Mouse (Mus musculus) ES-CJ7 (cell line): ENCODE measurements around the gene Ano4.

Experiments
- DNase-seq: peaks from one replicate; pipeline ENCODE4 v3.0.0; 2011; ENCODE audit warnings: low read depth, low spot score

The Ano4 gene

DNA sequence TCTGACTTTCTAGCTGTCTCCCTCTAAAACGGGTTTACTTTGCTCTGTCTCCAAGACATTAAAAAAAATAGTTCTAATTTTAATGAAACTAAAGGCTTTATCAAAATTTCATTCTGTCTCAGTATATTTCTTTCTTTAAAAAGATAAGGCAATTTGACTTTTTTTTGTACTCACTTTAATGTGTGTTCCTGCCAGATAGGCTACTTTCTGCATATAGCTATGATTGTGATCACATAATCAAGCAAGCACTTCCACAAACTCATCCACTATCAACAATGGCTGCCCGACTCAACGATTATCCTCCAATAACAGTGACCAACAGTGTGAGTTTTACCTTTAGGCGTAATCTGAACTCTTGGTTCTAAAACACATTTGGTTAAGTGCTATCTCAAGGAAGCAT lies 55.3 kb downstream of the Ano4 start:
- DNase-seq = no peak

DNA sequence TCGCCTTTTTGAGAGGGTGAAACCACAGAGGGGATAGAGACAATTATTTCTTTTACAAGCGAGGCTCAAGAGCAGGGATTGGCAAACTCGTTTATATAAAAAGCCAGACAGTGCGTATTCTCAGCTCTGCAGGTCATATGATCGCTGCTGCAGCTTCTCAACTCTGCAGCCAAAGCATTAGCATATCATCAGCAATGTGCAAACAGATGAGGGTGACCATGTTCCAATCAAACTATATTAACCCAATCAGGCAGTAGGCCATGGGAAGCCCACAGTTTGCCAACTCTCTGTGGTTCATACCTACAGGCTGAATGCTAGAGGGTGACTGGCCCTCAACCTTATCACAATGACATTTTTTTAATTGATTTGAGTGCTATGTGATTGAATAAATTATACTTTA lies 64.2 kb downstream of the Ano4 start:
- no peak for DNase-seq

DNA sequence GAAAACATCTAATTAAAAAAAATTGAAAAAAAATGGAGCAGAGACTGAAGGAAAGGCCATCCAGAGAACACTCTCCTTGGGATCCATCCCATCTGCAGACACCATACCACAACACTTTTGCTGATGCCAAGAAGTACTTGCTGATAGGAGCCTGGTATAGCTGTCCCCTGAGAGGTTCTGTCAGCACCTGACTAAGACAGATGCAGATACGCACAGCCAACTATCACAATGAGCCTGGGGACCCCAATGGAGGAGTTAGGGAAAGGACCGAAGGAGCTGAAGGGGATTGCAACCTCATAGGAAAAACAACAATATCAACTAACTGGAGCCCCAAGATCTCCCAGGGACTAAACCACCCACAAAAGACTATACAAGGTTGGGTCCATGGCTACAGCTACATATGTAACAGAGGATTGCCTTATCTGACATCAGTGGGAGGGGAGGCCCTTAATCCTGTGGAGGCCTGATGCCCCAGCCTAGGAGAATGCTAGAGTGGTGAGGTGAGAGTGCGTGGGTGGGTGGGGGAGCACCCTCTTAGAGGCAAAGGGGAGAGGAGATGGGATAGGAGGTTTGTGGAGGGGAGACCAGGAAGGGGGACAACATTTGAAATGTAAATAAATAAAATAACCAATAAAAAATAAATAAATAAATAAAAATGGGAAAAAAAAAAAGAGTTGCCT lies 71.4 kb downstream of the Ano4 start:
- no peak for DNase-seq

DNA sequence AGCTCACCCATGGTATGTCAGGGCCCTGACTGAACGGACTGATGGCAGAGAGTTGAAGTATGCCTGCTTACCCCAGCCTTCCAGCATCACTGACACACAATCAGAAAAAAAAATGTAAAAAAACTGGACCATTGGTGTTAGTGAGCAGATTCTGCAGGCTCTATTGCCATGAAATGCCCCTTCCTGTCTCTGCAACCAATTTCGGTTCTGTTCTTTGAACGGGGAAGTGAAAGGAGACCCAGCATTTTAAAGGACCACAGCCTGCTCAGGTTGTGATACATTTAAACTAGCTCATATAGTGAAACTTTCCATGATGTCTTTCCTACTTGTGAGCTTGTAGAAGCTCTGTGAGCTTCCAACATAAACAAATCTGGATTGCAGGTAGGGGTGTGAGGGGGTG lies 77.2 kb downstream of the Ano4 start:
- DNase-seq = no peak

DNA sequence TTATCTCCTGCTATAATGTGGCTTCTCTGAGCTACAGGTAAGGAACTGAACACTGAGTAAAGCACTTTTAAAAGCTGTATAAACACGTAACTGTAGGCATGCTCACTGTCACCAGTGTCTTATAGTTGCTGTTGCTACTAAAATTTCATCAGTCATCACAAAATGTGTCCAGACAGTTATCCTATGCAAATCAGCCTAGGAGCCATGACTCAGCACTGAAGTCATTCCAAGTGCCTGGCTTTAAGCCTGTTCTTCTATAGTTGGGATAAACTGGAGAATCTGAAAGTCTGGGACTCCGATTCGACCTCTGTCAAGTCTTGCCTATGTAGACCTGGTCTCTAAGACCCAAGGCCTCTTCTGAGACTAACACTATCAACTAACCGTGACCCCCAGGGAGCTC lies 81.2 kb downstream of the Ano4 start:
- no peak for DNase-seq

DNA sequence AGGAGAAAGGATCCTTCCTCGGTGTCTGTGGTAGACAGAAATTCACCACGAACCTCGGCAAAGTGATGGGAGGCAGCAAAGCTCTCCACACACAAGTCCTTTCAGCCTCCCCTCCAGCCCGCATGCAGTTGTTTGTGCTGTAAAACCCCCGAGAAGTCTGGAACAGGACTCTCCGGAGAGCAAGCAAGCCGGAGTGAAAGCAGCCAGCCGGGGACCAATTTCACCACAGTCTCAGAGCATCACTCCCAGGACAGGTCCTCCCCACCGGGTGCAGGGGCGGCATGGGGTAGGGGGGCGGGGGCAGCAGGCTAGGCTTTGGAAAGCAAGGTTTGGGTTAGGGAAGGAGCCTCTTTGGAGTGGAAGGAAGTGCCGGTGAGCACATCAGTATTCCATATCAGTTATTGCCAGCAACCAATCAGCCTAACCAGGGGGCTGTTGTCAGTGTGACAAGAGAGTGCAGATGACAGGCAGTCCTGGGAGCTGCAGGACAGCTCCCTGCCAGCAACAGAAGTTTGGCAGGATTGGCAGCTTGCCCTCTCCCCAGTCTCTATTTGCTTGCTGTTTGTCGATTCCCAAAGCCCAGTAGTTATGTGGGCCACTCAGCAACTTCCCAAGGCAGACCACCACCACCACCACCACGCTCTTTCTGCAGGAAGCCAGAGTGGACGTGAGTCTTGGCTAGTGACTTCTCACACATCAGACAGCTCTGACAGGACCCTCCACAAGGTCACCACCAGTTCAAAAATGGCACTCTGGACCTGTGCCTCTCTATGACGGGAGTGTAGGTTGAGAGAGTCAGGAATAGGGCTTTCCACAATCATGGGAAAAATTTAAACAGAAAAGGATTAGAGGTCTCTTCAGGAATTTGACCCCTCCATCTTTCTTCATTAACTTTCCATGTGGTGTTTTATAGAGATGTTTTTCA lies 86.8 kb downstream of the Ano4 start:
- peak; percentile 34 for DNase-seq

DNA sequence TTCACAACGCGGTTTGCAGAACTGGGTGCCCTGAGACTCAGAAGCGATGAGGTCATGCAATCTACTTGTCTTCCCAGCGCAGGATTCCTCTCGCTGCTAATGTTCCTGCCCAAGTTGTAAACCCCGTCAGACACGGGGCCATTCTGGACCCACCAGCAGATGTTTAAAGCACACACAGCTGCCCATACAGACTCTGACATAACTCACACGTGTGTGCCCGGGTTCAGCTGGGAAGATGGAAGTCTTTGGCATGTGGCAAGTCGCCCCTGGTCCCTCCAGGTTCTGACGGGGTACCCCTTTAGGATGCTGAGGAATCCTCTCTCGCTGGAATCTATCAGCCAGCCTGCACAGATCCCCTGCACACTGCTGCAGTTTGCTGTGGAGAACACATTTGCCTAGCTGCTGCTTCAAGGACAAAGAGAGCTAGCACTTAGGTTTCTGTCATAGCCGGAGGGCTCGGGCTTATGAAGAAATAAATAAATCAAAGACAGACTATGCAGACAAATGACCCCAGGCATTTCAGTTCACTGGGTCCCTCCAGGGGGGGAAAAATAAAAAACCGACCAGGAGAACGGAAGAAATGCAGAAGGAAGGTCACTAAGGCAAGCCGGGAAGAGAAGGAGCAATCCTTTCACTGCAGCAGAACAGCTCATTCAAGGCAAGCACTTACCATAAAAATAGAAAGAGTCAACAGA lies 87.7 kb downstream of the Ano4 start:
- peak; percentile 5 for DNase-seq

DNA sequence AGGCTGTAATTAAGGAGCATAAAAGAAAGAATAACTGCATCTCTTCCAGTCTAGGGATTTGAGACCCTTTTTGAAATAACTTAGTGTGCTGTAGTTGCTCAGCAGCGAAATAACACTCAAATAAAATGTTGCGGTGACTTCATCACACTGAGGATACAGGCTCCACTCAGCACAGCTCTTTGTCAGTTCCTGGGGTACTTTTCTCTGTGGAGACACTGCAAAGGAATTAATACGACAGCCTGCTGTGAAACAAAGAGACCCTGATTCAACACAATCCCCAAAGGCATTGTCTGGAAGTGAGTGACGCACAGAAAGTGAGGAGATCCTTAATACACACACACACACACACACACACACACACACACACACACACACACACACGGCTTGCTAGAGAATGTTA lies 89.8 kb downstream of the Ano4 start:
- DNase-seq = no peak

DNA sequence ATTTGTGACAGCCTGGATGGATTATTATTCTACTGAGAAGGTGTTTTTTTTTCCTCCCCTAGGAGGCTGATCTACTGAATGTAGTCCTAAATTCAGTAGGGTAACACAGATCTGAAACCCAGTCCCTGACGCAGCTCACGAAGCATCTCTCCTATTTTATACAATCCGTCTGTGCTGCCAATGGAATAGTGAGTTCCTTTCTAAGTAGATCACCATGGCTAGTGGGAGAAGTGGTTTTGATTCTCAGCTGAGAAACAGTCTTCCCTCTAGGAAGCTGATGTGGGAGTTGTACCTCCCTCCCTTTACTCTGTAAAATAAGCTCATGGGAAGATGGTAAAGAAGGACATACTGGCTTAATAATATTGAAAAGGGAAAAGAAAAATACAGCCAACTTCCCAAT lies 90.8 kb downstream of the Ano4 start:
- no peak for DNase-seq

DNA sequence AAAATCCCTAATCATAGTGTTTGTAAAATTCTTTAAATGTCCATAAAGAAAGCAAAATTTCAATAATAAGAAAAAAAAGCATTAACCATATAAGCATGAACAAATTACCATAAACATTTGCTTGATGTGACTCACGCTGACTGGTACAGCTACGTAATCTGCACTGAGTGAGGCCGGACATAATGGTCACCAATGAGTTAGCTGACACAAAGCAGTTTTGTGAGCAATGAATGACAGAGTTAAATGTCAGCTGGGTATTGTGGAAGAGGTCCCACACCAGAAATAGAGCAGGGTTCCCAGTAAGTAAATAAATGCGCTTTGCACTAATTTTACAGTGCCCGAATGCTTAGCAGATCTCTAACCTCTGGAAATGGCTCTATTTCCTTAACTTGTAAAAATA lies 91.9 kb downstream of the Ano4 start:
- DNase-seq = no peak

DNA sequence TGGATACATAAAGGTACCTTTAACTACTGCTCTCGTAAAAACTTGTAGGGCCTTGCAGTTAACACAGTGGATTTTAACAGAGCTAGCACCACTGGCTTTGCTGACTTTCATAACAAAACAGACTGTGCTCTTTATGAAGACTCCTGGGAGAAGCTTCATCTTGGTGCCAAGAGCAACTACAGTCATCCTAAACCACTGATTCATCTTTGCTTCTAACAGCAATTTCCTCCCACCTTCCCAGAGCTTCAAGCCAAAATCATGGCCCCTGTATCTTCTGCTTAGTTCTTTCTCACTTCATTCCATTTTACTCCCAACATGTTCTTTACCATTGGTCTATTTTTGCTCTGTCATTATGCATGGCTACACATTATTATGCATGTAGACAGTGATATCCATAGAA lies 100.8 kb downstream of the Ano4 start:
- DNase-seq = no peak

DNA sequence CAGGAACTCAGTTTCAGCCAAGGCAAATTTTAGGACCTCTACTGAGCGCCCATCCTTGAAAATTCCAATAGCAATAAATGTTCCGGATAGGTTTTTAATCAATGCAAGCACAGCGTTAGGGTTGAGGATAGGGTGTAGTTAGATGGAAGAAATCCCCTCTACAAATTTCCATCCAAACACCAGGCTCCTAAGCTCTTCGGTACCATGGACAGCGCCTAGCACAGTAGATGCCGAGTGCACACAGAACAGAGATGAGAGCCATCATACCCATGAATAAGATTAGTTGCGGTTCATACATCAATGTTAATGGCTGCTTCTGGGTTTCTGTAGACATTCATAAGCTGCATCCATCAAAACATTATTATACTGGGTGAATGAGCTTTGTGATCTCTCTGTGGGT lies 120.0 kb downstream of the Ano4 start:
- peak; percentile 67 for DNase-seq

DNA sequence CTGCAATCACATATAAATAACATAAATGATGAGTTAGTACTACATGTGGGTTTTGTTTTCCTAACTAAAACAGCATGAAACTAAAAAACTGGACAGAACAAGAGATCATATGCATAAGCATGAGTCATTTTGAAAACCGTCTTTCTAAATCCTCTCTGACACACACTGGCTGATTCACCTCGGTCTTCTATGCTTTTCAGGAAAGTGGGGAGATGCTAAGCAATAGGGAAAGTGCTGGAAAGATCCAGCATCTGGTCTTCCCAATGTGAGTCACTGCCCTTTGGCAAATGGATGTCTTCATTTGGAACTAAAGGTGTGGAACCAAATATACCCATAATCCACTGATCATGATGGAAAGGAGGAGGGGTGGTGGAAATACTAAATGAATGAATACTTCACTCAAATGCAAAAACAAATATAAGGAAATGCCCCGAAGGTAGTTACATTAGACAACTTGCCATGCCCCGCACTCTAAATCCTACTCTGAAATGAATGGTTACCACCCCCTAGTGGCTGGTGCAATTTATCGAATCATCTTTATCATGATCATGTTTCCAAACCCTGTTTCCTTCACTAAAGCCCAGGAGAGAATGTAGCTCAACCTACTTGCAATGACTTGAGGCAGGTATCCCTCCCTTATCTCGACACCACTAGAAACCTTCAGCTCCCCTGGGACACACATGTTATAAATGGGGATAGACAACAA lies 122.1 kb downstream of the Ano4 start:
- peak; percentile 5 for DNase-seq

DNA sequence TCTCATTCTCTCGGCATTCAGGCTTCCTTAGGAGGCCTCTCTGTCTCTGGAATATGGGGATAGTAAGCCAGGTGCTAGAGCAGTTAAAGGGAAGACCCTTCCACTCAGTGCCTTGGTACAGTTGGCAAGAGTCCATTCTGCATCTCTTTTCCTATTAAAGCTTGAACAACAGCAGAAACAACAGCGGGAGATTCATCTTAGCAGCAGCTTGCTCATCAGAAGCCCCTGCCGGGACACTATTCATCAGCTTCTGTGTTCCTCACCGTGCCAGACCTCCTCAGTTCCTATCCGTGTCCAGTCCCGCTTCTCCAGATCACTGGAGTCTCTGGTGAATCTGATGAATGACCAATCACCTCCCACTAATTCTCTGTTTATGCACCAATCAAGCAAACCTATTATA lies 128.5 kb downstream of the Ano4 start:
- DNase-seq = no peak

DNA sequence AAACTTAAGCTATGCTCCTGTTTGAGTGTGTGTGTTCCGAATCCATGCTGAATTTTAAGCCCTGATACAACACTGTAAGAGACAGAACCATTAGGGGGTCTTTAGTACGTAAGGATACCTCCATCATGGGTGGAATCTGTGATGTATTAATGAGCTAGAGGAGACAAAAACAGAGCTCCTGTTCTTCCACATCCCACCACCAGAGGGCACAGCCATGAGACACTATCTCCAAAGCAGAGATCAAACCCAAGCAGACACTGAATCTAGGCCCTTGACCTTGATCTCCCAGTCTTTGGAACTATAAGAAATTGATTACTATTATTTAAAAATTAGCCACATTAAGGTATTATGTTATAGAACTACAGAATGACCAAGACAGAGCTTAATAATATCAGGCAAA lies 138.7 kb downstream of the Ano4 start:
- peak; percentile 49 for DNase-seq

DNA sequence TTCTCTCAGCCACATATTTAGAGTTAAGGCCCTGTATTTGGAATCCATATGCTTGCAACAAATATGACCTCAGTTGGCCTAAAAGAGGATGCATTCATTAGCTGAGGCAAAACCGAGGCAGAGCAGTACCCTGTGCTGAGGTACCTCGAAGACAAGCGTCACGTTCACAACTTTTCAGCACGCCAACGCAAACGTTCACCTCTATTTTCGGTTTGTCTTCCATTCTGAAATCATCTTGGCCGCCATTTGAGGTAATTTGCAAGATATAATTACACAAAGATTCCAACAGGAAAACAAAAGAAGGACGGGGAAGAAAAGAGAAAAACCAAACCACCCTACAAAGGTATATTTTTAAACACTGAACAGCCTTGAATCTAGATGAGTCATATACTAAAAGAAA lies 148.1 kb downstream of the Ano4 start:
- no peak for DNase-seq

DNA sequence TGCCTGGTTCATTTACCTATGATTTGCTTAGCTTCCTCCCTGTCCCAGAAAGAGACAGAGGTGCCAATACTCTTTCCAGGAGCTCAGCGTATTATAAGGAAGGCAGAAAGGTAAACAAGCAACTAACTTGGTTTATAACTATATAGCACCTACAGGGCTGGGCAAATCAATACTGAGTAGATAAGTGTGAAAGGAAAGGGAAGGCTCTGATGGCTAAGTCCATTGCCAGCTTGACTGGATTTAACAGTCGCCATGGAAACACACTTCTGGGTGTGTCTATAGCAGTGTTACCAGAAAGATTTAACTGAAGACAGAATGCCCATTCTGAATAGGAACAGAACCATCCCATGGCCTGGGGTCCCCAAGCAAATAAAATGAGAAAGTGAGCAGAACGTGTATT lies 149.5 kb downstream of the Ano4 start:
- no peak for DNase-seq

DNA sequence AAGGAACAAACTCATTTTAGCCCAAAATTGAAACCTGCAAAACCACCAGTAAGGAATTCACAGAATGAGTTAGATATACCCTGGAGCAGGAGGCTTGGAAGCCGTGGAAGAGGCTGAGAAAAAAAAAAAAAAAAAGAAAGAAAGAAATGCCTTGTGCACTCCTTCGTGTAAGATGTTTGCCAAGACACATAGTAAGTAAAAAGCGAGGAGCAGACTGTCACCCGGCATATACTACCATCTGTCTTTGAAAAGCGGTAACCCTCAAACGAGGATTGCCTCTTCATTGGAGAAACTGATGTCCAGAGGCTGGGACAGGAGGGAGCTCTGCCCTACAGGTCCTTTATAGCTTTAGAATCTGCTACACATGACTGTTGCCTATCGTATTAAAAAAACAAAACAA lies 150.1 kb downstream of the Ano4 start:
- DNase-seq = no peak

DNA sequence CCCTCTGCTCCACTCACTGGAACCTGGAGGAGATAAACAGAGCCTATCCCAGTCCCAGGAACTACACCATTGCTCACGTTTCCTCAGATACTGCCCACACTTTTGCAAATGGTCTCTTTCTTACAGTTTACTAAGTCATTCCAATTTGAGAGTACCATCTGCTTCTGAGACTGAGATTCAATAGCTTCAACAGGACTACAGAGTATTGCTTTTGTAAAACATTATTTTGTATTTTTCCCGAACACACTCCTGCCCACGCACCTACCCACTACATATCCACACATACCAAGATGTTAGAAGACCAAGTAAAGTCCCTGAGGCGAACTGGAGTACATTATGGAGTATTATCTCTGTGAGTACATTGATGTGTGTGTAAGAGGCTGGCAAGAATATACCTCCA lies 166.6 kb downstream of the Ano4 start:
- DNase-seq = no peak

DNA sequence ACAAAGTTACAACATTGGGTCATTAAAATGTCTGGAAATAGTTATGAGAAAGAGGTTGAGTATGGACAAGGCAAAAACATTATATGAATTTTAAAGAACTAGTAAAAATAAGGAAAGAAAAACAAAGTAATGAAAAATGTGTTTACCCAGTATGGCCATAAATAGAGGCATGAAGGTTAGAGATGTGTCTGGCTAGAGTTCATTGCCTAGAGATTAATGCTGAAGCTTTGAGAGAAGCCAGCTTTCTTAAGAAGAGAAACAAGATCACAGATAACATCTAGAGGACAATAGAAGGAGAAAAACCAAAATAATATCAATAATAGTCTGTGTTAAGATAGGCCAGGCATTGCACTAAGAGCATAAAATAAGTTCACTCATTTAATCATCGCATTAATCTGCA lies 180.0 kb downstream of the Ano4 start:
- no peak for DNase-seq

DNA sequence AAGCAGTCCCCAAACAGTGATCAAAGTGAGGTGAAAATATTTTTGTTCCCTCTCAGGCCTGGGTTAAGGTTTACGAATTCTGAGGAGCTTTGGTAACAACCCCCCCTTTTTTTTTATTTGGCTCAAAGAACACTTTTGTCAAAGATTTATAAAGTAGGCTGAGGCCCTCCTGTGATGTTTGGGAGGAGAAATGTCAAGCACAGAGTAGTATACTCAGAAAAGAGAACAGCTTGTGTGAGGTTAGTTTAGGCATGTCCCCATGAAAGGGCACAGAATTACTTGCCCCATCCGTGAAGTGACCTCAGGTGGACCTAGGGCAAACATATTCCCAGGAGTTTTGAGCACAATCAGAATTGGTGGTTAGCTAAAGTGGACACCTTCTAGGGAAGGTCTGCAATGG lies 189.1 kb downstream of the Ano4 start:
- no peak for DNase-seq
